Mouse (Mus musculus) heart, adult 9 months (tissue): ENCODE results near the gene Gm45902.
A peak's percentile ranks its signal among the peaks of the same experiment; 100 is the strongest.

Experiments used
- DNase-seq, 2 experiments: peaks; one replicate each; pipeline ENCODE4 v3.0.0; 2022; ENCODE audit warnings: low spot score in 2 of 2

Gene Gm45902

DNA sequence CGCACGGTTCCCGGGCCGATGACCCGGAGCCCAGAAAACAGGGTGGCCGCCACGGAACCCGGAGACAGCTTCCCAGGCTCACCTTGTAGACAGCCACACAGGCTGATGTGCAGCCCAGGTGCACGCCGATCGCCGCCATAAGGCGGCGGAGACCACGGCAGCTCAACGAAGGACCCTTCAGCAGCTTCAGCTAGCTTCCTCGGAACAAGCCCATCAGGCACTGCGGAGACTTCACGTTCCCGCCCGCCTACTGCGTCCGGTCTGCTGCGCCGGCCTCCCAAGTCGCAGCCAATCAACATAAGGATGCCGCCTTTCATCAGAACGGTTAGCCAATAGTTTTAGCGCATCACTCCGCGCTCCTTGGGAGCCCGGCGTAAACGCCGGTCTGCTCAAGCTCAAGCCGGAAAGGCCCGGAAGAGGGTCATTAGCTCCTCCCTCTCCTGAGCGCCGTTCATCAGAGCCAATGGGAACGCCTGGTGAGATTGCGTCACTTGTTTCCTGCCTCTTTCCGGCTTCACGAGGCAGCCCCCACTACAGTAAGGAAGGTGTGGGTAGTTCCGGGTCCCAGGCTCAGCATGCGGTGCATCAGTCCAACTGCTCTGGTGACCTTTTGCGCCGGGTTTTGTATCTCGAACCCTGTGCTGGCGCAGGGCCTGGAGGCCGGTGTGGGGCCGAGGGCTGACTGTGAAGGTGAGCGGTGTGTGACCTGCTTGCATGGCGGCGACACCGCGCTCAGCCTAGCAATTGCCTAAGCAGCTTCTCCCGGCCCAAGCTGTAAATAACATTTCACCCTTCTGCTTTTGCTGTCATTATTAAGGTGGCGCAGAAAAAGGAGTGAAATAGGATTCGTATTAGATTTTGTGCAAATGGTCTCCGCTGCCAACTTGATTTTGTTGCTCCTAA is at the start of gene Gm45902, which contains the start of the genes Hspa14 and Cdnf:
TSS of gene Gm45902 (minus strand) at position 239 of the 903 bp plus-strand sequence.
TSS of gene Hspa14 (minus strand) at position 263 of the 903 bp plus-strand sequence.
TSS of gene Cdnf (plus strand) at position 479 of the 903 bp plus-strand sequence.
- peak; percentile 98 to 99 for DNase-seq

- peak; percentile 8 to 15 for DNase-seq
These were observed 34.0 kb upstream of the Gm45902 start for GRCm38 (mm10) chr2:3546588-3546987.

GRCm38 (mm10) chr2:3546055-3546454 is 33.5 kb upstream of the Gm45902 start:
- DNase-seq = no peak

DNA sequence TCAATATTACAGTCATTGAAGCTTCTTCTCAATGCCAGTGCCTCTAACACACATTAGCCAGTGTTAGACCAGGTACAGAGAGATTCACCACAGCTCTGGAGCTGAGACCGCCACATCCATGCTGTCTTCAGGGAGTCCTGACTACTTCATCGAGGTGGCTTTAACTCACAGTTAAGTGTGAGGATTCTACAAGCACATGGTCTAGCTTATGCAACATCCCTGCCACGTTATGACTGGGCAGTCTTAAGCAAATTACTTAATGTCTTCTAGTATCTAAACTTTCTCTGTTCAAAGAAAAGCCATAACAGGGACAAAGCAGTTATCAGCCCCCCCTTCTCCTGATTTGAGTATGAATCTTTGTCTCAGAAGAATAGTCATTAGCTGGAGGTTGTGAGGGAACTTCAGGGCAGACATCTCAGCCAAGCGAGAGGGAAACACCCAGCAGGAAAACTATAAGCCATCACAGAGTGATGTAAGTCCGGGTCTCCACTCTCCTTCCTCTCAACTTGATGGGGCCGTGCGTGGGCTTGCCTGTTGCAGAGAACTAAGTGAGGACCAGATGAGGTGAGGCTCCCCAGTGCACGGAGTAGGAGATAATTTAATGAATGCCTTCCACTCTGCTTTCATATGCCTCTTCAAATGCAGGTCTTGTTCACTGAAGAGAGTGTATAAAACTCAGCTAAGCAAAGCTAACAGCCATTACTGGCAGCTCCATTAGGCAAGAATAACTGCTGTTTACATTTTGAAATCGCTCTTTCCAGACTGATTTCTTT is 28.9 kb upstream of the Gm45902 start:
- DNase-seq = no peak

DNA sequence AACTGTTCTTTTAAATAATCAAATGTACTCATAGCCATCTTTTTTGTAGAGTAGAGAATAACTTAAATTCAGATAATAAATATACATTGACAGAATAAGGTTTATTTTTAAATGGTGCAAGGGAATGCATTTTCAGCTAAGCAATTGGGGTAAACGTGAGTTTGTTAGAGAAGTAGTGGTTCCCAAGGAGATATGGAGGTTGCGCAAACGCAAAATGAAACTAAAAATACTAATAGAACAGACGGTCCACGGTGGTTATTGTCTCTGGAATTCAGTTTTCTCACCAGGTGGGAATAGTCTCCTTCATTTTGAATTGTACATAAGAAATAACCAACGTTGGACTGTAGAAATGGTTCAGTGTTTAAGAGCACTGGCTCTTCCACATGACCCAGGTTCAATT is 13.7 kb upstream of the Gm45902 start:
- no peak for DNase-seq

DNA sequence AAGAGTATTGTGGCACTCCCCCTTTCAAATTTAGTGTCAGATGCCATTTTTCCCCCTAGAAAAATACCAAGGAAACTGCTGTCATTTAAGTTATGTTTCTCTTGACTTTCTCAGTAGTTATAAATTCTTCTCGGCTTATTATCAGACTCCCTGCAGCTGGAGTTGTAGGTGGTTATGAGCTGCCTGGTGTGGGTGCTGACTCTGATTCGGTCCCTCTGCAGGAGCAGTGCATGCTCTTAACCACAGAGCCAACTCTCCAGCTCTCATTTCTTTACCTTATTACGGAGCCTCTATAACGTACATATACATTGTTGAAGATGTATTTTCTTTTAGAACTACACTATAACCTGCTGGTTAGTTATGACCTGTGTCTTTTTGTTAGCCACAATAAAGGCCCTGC is 10.0 kb upstream of the Gm45902 start:
- no peak for DNase-seq

- DNase-seq = no peak
These were observed 514 bp downstream of the Gm45902 start for GRCm38 (mm10) chr2:3512076-3512475.

DNA sequence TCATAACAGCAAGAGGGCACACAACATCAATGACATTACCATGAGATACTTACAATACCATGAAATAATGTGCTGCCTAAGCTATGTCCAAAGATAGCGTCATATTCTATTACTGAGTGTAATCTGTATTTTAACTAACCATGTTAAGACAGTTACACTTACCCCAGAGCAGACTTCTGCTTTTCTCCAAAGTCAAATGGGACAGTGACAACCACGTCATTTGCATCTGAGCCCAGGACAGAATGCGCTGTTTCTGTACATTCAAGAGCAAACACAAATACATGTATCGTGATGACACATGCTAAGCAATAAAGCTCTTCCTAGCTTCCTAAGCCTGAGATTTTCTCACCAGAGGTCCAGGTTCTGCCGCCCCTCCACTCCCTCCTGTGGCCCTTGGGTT is 11.7 kb downstream of the Gm45902 start:
- no peak for DNase-seq

- DNase-seq = no peak
These were observed 13.0 kb downstream of the Gm45902 start for GRCm38 (mm10) chr2:3499543-3499942.

- DNase-seq = no peak
These were observed 18.7 kb downstream of the Gm45902 start for GRCm38 (mm10) chr2:3493833-3494409.

GRCm38 (mm10) chr2:3489816-3490215 is 22.8 kb downstream of the Gm45902 start:
- no peak for DNase-seq

DNA sequence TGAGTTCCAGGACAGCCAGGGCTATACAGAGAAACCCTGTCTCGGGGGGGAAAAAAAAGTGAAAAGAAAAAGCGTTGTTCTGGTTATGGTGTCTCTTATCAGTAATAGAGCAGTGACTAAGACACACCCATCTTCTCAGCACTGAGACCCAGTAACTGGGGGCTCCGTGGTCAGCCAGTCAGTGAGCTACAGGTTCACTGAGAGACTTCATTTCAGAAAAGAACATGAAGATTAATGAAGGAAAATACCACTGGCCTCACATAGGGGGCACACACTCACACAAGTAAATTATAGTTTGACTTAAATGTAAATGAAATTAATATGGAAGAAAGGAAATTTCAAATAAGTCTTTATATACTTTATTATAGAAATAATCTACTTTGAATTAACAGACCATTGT is 32.4 kb downstream of the Gm45902 start:
- DNase-seq = no peak

DNA sequence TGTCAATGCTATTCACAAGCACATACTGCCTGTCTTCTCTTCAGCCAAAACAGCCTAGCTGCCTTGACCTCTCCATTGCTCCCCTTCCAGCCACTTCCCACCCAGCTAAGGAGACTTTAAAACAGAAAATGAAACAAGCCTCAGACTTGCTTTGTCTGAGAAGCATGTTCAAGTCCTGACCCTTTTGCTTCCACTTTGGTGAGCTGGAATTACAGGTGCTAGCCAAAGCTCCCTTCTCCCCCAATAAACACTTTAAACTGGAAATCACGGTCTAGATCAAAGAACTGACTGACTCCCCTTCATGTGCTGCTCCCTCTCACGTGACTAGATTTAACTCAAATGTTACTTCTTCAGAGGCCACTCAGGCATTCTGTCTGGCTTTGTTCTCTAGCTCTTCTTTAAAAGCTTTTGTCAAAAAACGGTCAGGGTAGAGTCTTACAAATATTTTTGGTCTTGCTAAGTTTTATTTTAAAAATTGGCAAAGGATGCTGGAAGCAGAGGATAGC is 36.8 kb downstream of the Gm45902 start:
- no peak for DNase-seq

- peak; percentile 96 for DNase-seq
These were observed 37.7 kb downstream of the Gm45902 start, which contains the start of gene Suv39h2 for GRCm38 (mm10) chr2:3474861-3475283. TSS of gene Suv39h2 (minus strand) at chr2:3475031.

DNA sequence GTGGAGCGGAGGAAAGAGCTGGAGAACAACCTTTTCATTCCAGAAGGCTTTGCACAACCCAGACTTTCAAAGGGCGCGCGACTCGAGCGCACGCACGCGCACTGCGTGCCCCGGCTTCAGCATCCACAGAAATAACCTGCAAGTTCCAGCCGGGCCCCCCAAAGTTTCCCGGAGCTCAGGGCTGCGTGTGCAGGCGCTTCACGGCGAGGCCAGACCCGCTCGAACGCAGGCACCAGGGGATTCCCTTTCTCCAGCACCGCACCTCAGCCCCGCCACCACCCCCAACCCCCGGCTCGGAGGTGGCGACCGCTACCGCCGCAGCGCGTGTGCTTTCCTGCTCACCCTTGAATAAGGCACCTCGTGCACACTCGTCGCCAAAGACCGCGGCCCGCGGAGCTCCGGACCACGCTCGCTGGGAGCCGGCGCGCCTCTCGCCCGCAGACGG is 38.2 kb downstream of the Gm45902 start:
- DNase-seq = peak; percentile 17 to 23

GRCm38 (mm10) chr2:3473891-3474290 is 38.7 kb downstream of the Gm45902 start:
- no peak for DNase-seq

GRCm38 (mm10) chr2:3456590-3456989 is 56.0 kb downstream of the Gm45902 start:
- DNase-seq = no peak
